Mouse (Mus musculus) liver, adult 2 months (tissue): ENCODE results near the gene Bmp2k.

Experiments
- CTCF ChIP-seq: fragments of 200-500 bp; IDR thresholded peaks from 2 replicates; pipeline ENCODE4 v1.5.1; 2011; ENCODE audit warnings: low read depth, low read length, control low read depth
- POLR2A ChIP-seq: fragments of 200-500 bp; IDR thresholded peaks from 2 replicates; pipeline ENCODE4 v1.6.1; 2011; ENCODE audit warnings: low read length, control low read depth; ENCODE audit not compliant: insufficient read depth; ENCODE audit errors: extremely low read depth

DNA sequence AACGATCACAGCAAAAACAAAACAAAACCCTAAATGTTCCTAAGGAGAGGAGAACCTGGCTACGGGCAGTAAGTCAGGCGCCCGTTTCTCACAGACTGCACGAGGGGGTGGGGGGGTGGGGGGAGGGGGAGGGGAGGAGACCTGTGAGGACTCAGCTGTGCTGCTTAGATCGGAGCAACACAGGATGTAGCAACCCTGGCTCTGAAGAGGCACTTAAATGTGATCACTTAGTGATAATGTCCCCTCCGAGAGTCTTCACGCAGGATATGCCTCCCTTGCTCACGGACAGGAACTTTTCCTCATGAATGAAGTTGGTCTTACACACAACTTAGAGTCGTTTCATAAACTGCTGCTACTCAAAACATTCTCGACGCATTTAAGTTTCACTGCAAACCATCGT, 97.8 kb downstream of the Bmp2k start:
- TF ChIP-seq POLR2A (no peak), CTCF (no peak)
